Mouse (Mus musculus): ENCODE measurements around the gene Itsn1. TPM values are rescaled to one million over a fixed set of nuclear protein-coding genes. Genes with fewer than 3 reads are reported as not detected.

Itsn1 gene
- total and polyA plus RNA-seq, 2 experiments from 2014 or later: 43.5 to 90.5 TPM

DNA sequence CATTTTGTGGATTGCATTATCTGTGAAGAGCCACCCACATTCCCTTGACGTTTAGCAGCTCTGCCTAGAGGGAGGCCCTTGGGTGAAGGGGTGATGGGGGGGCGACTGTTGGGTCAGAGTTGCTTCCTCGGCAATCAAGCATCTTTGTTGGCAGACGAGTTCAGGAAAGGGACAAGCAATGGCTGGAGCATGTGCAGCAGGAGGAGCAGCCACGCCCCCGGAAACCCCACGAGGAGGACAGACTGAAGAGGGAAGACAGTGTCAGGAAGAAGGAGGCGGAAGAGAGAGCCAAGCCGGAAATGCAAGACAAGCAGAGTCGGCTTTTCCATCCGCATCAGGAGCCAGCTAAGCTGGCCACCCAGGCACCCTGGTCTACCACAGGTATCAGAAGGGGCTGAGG, 110.4 kb downstream of the Itsn1 start:
- H3K27me3 ChIP-seq (ENCODE audit: insufficient read depth, low read length): no peaks in the 10 kb centered on the region
- no peaks in the 10 kb centered on the region for H3K9me3 ChIP-seq (ENCODE audit: low read length)
- H3K4me1 ChIP-seq (ENCODE audit: insufficient read depth): peaks cover 11% of the 10 kb centered on the region; the same call in 1 of the 2 replicates
- no peak for TF ChIP-seq CTCF (IDR thresholded peaks at IDR 0.05; ENCODE audit: low read depth)
- H3K4me3 ChIP-seq (ENCODE audit: low read depth, low read length): no peak overlapping the region
- H3K4me2 ChIP-seq (ENCODE audit: low read depth): no peak overlapping the region
- no peak overlapping the region for H3K9ac ChIP-seq
- no peak for DNase-seq
- H3K36me3 ChIP-seq (ENCODE audit: insufficient read depth): peaks cover 37% of the 10 kb centered on the region
- no peak for ATAC-seq
- H3K27ac ChIP-seq (ENCODE audit: low read depth, low read length): no peak overlapping the region
- WGBS: 73% methylated on average over 11 of the region's 11 CpGs

- peaks cover 6% of the 10 kb centered on the region; the same call in 1 of the 2 replicates for H3K4me1 ChIP-seq (ENCODE audit: insufficient read depth)
- ATAC-seq: no peak
- no peaks in the 10 kb centered on the region for H3K27me3 ChIP-seq (ENCODE audit: insufficient read depth, low read length)
- no peak overlapping the region for H3K9ac ChIP-seq
- H3K27ac ChIP-seq (ENCODE audit: low read depth, low read length): no peak overlapping the region
- TF ChIP-seq CTCF (IDR thresholded peaks at IDR 0.05; ENCODE audit: low read depth): no peak
- H3K36me3 ChIP-seq (ENCODE audit: insufficient read depth): peaks cover 37% of the 10 kb centered on the region
- DNase-seq: no peak
- H3K4me3 ChIP-seq (ENCODE audit: low read depth, low read length): no peak overlapping the region
- WGBS: 78% methylated on average over 14 of the region's 14 CpGs
- no peaks in the 10 kb centered on the region for H3K9me3 ChIP-seq (ENCODE audit: low read length)
- no peak overlapping the region for H3K4me2 ChIP-seq (ENCODE audit: low read depth)
Observed at GRCm38 (mm10) chr16:91841026-91841630, 112.0 kb downstream of the Itsn1 start.

DNA sequence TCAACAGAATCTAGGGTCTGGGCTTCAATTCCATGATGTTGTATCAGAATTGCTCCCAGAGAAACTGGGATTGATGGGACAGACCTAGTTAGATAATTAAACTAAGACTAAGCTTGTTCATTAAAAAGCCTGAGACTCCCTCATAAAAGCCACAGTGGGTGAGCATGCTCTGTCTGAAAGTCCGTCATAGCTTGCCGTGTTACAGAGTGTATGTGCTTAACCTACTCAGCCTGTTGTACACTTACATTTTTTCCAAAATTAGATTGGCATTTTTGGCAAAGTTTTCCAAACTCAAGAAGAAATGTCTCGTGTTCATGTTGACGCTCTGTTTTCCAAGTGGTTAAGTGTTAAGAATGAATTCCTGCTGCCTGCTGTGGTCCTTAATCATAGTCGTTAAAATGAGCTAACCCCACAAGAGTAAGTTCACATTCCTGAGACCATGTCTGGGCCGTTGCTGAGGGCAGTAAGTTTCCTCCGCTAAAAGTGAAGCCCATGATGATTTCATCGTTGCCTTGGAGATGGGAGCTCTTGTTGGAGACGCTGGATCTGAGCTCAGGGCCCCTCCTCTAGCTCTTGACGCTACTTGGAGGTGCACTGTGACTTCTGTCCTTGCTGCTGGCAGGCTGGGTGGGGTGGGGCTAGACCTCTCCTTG, 117.1 kb downstream of the Itsn1 start:
- Histone ChIP-seq H3K4me2 (ENCODE audit: low read depth) (no peak overlapping the region), H3K9me3 (ENCODE audit: low read length) (no peaks in the 10 kb centered on the region), H3K4me1 (ENCODE audit: insufficient read depth) (no peaks in the 10 kb centered on the region), H3K9ac (no peak overlapping the region), H3K27me3 (ENCODE audit: insufficient read depth, low read length) (no peaks in the 10 kb centered on the region), H3K36me3 (ENCODE audit: insufficient read depth) (peaks cover 40% of the 10 kb centered on the region), H3K4me3 (ENCODE audit: low read depth, low read length) (no peak overlapping the region), H3K27ac (ENCODE audit: low read depth, low read length) (no peak overlapping the region)
- 28% methylated on average over 10 of the region's 10 CpGs for WGBS
- ATAC-seq (peak; percentile 18; the same call in 1 of the 2 replicates), DNase-seq (no peak)
- no peak for TF ChIP-seq CTCF (IDR thresholded peaks at IDR 0.05; ENCODE audit: low read depth)

GRCm38 (mm10) chr16:91847525-91848225, 118.6 kb downstream of the Itsn1 start:
- H3K4me3 ChIP-seq (ENCODE audit: low read depth, low read length): no peak overlapping the region
- ATAC-seq: no peak
- no peak overlapping the region for H3K27ac ChIP-seq (ENCODE audit: low read depth, low read length)
- no peak overlapping the region for H3K4me2 ChIP-seq (ENCODE audit: low read depth)
- no peaks in the 10 kb centered on the region for H3K27me3 ChIP-seq (ENCODE audit: insufficient read depth, low read length)
- 86% methylated on average over 13 of the region's 13 CpGs for WGBS
- TF ChIP-seq CTCF (IDR thresholded peaks at IDR 0.05; ENCODE audit: low read depth): no peak
- peaks cover 45% of the 10 kb centered on the region for H3K36me3 ChIP-seq (ENCODE audit: insufficient read depth)
- no peaks in the 10 kb centered on the region for H3K9me3 ChIP-seq (ENCODE audit: low read length)
- H3K9ac ChIP-seq: no peak overlapping the region
- H3K4me1 ChIP-seq (ENCODE audit: insufficient read depth): no peaks in the 10 kb centered on the region
- DNase-seq: no peak

DNA sequence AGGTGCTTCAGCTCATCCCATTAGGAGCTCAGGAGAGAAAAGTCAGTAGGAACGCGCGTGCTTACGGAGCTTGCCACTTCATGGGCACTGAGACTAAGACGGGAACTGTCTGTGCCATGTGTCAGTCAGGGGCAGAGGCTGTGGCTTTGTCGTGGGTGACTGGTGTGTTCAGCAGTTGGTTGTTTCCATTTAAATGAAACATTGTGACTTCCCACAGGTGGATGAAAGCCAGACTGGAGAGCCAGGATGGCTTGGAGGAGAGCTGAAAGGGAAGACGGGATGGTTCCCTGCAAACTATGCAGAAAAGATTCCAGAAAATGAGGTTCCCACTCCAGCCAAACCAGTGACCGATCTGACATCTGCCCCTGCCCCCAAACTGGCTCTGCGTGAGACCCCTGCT, 119.4 kb downstream of the Itsn1 start:
- Histone ChIP-seq H3K4me2 (ENCODE audit: low read depth) (no peak overlapping the region), H3K4me3 (ENCODE audit: low read depth, low read length) (no peak overlapping the region), H3K9ac (no peak overlapping the region), H3K36me3 (ENCODE audit: insufficient read depth) (peaks cover 43% of the 10 kb centered on the region), H3K27me3 (ENCODE audit: insufficient read depth, low read length) (no peaks in the 10 kb centered on the region), H3K9me3 (ENCODE audit: low read length) (no peaks in the 10 kb centered on the region), H3K4me1 (ENCODE audit: insufficient read depth) (no peaks in the 10 kb centered on the region), H3K27ac (ENCODE audit: low read depth, low read length) (no peak overlapping the region)
- 87% methylated on average over 9 of the region's 9 CpGs for WGBS
- no peak for DNase-seq
- no peak for ATAC-seq
- no peak for TF ChIP-seq CTCF (IDR thresholded peaks at IDR 0.05; ENCODE audit: low read depth)

DNA sequence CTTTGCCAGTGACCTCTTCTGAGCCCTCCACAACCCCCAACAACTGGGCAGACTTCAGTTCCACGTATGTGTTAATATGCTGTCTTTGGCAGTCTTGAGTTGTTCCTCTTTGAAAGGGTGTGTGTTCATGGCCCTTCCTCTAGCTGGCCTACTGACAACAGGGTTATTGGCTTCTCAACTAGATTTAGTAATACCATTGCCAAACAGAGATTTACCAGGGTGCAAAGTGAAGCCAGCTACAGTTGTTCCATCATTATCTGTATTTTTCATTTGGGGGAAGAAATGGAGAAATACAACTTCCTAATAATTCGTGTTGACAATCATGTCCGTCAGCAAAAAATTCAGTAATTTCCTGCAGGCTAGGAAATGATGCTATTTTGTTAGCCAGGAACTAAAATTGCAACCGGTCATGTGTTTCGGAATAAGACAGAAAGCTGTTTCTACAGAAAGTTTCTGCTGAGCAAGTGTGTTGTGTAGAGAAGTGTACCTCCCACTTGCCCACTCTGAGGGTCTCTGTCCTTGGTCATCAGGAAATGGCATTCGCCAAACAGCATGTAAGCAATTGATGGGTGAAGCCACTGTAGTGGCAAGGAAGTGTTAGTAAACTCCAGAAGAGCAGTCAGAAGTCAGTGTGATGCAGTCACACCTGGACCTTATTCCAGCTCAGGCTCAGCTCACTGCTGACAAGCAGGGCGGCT, 120.0 kb downstream of the Itsn1 start:
- no peak for ATAC-seq
- H3K27ac ChIP-seq (ENCODE audit: low read depth, low read length): no peak overlapping the region
- TF ChIP-seq CTCF (IDR thresholded peaks at IDR 0.05; ENCODE audit: low read depth): no peak
- 92% methylated on average over 7 of the region's 7 CpGs for WGBS
- no peak overlapping the region for H3K4me3 ChIP-seq (ENCODE audit: low read depth, low read length)
- H3K4me2 ChIP-seq (ENCODE audit: low read depth): no peak overlapping the region
- H3K9me3 ChIP-seq (ENCODE audit: low read length): no peaks in the 10 kb centered on the region
- DNase-seq: no peak
- H3K9ac ChIP-seq: no peak overlapping the region
- H3K36me3 ChIP-seq (ENCODE audit: insufficient read depth): peaks cover 46% of the 10 kb centered on the region
- no peaks in the 10 kb centered on the region for H3K4me1 ChIP-seq (ENCODE audit: insufficient read depth)
- no peaks in the 10 kb centered on the region for H3K27me3 ChIP-seq (ENCODE audit: insufficient read depth, low read length)
